Mouse (Mus musculus): Measurements from ENCODE around the gene Bap1.

Bap1 gene

GRCm38 (mm10) chr14:31251084-31251604 lies at the start of gene Bap1, which contains the start of gene Phf7:
Gene Bap1 (plus strand): TSS chr14:31251450.
Gene Phf7 (minus strand): TSS chr14:31251317.
- in situ Hi-C loops (cut with MboI, MseI) = loop anchor here (5.0 kb wide), 1 partner anchor 39 kb away; no protein-coding TSS in a partner anchor

GRCm38 (mm10) chr14:31204844-31205243 lies 46.4 kb upstream of the Bap1 start:
- in situ Hi-C loops (cut with MboI, MseI) = no loop called here

GRCm38 (mm10) chr14:31205244-31205561 lies 46.0 kb upstream of the Bap1 start:
- in situ Hi-C loops (cut with MboI, MseI) = no loop called here

- in situ Hi-C loops (cut with MboI, MseI) = no loop called here
Measured at GRCm38 (mm10) chr14:31205562-31206467, 45.4 kb upstream of the Bap1 start.

GRCm38 (mm10) chr14:31206472-31206981 lies 44.7 kb upstream of the Bap1 start:
- in situ Hi-C loops (cut with MboI, MseI) = no loop called here

GRCm38 (mm10) chr14:31207070-31207830 lies 44.0 kb upstream of the Bap1 start:
- in situ Hi-C loops (cut with MboI, MseI) = no loop called here

GRCm38 (mm10) chr14:31208084-31208483 lies 43.2 kb upstream of the Bap1 start, which contains the start of gene Tnnc1:
Gene Tnnc1 (plus strand): TSS chr14:31208312.
- in situ Hi-C loops (cut with MboI, MseI) = no loop called here

GRCm38 (mm10) chr14:31209133-31209557 lies 42.1 kb upstream of the Bap1 start:
- in situ Hi-C loops (cut with MboI, MseI) = no loop called here

GRCm38 (mm10) chr14:31211854-31212253 lies 39.4 kb upstream of the Bap1 start:
- in situ Hi-C loops (cut with MboI, MseI) = loop anchor here (5.0 kb wide), 2 partner anchors 40 to 100 kb away; partner anchors contain the start of genes Bap1 and Phf7

- in situ Hi-C loops (cut with MboI, MseI) = loop anchor here (5.0 kb wide), 2 partner anchors 40 to 100 kb away; partner anchors contain the start of genes Bap1 and Phf7
Measured at GRCm38 (mm10) chr14:31212499-31212898, 38.8 kb upstream of the Bap1 start.

GRCm38 (mm10) chr14:31213868-31214267 lies 37.4 kb upstream of the Bap1 start:
- in situ Hi-C loops (cut with MboI, MseI) = loop anchor here (5.0 kb wide), 2 partner anchors 38 to 98 kb away; partner anchors contain the start of genes Bap1 and Phf7

- in situ Hi-C loops (cut with MboI, MseI) = loop anchor here (5.0 kb wide), 2 partner anchors 38 to 98 kb away; partner anchors contain the start of genes Bap1 and Phf7
Measured at GRCm38 (mm10) chr14:31214684-31215083, 36.6 kb upstream of the Bap1 start.

GRCm38 (mm10) chr14:31215157-31216002 lies 35.9 kb upstream of the Bap1 start:
- in situ Hi-C loops (cut with MboI, MseI) = no loop called here

- in situ Hi-C loops (cut with MboI, MseI) = no loop called here
Measured at GRCm38 (mm10) chr14:31216846-31217245, 34.4 kb upstream of the Bap1 start, which contains the start of gene Nisch. Gene Nisch (minus strand): TSS chr14:31216946.

GRCm38 (mm10) chr14:31217666-31218065 lies 33.6 kb upstream of the Bap1 start, which contains the start of gene Sema3g:
Gene Sema3g (plus strand): TSS chr14:31217860.
- in situ Hi-C loops (cut with MboI, MseI) = no loop called here

GRCm38 (mm10) chr14:31226978-31227377 lies 24.3 kb upstream of the Bap1 start:
- in situ Hi-C loops (cut with MboI, MseI) = no loop called here

- in situ Hi-C loops (cut with MboI, MseI) = no loop called here
Measured at GRCm38 (mm10) chr14:31228234-31228633, 23.0 kb upstream of the Bap1 start.

GRCm38 (mm10) chr14:31230442-31230841 lies 20.8 kb upstream of the Bap1 start:
- in situ Hi-C loops (cut with MboI, MseI) = no loop called here

- in situ Hi-C loops (cut with MboI, MseI) = no loop called here
Measured at GRCm38 (mm10) chr14:31232404-31233069, 18.7 kb upstream of the Bap1 start.
